Mouse (Mus musculus): ENCODE data around the gene Adam6b. TPM values are rescaled to one million over a fixed set of nuclear protein-coding genes. Genes with fewer than 3 reads are reported as not detected.
"Not testable (repeated sequence)": the region's sequence is repeated elsewhere in the genome, so short reads cannot be mapped to it uniquely, and the experiment has no call there.

Adam6b gene
- polyA plus RNA-seq (2012; rRNA removed), result not detected in 2 replicates

- not testable (repeated sequence) for DNase-seq (ENCODE audit: extremely low spot score in 1 of 2, low spot score in 1 of 2)
Measured at GRCm38 (mm10) chr12:113489211-113489610, at the start of gene Adam6b. TSS of gene Adam6b (plus strand) at chr12:113489511.

GRCm38 (mm10) chr12:113446061-113446460 is 43.2 kb upstream of the Adam6b start:
- DNase-seq (ENCODE audit: extremely low spot score in 1 of 2, low spot score in 1 of 2), result no peak

GRCm38 (mm10) chr12:113476164-113476563 is 13.1 kb upstream of the Adam6b start:
- DNase-seq (ENCODE audit: extremely low spot score in 1 of 2, low spot score in 1 of 2), result no peak

- DNase-seq (ENCODE audit: extremely low spot score in 1 of 2, low spot score in 1 of 2), result no peak
Measured at GRCm38 (mm10) chr12:113482147-113482546, 7.2 kb upstream of the Adam6b start.

- no peak for DNase-seq (ENCODE audit: extremely low spot score in 1 of 2, low spot score in 1 of 2)
Measured at GRCm38 (mm10) chr12:113482661-113483389, 6.5 kb upstream of the Adam6b start.

- no peak for DNase-seq (ENCODE audit: extremely low spot score in 1 of 2, low spot score in 1 of 2)
Measured at GRCm38 (mm10) chr12:113483492-113484162, 5.7 kb upstream of the Adam6b start.

GRCm38 (mm10) chr12:113484971-113485485 is 4.3 kb upstream of the Adam6b start:
- DNase-seq (ENCODE audit: extremely low spot score in 1 of 2, low spot score in 1 of 2), result peak in 1 of 2 experiments; percentile 4

- peak; percentile 15 to 81 for DNase-seq (ENCODE audit: extremely low spot score in 1 of 2, low spot score in 1 of 2)
Measured at GRCm38 (mm10) chr12:113487693-113488092, 1.6 kb upstream of the Adam6b start.

- DNase-seq (ENCODE audit: extremely low spot score in 1 of 2, low spot score in 1 of 2), result no peak
Measured at GRCm38 (mm10) chr12:113525901-113526300, 36.6 kb downstream of the Adam6b start.

Other genes starting within 250 kb of the Adam6b start
- not detected in 2 replicates for gene Adam6a, start 54.4 kb downstream of the Adam6b start, polyA plus RNA-seq (2012; rRNA removed)

Data from frontal cortex, adult 2 months (tissue).